Mouse (Mus musculus) megakaryocyte, embryonic 14.5 days (primary cell): Measurements from ENCODE around the gene Bfar.

ENCODE experiments used
- FLI1 ChIP-seq: IDR thresholded peaks from 2 replicates; pipeline ENCODE4 v1.6.1; 2012; ENCODE audit warnings: low read length, inconsistent platforms, mixed read lengths
- GATA1 ChIP-seq: IDR thresholded peaks from 3 replicates; pipeline ENCODE4 v1.6.1; 2012; ENCODE audit warnings: mixed read lengths, low read length, inconsistent platforms, borderline replicate concordance

DNA sequence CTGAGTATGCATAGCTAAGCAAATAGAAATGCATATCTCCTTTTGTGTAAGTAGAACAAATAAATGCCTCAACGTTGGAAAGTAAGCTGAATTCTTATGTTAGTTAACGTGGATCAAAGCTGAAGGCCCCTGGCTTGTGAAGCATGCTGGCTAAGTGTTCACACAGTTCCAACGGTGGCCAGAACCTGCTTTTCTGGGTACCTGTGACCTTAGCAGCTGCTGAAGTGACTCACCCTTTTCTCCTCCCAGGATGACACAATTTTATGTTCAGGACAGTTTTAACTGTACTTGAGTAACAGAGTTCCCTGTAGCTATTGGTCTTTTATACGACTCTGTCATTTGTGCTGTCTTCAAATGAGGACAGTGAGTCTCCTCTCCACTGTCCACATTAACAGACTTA is 25.7 kb upstream of the Bfar start:
- no peak for TF ChIP-seq GATA1
- TF ChIP-seq FLI1, result no peak
